Mouse (Mus musculus) adrenal gland, postnatal 4 days (tissue): Measurements from ENCODE around the gene Plekhg1. TPM values are rescaled to one million over a fixed set of nuclear protein-coding genes. Genes with fewer than 3 reads are reported as not detected.

Experiments
- DNase-seq, 2 experiments: peaks; one replicate each; pipeline ENCODE4 v3.0.0; 2021 to 2022; ENCODE audit warnings: low spot score in 2 of 2, mixed read lengths in 2 of 2
- total RNA-seq, 2 experiments: library from RNA; stranded (reverse); gene quantifications; 2 replicates each; pipeline ENCODE4 v1.2.3; 2021

Plekhg1 gene
- total RNA-seq, 2 experiments from 2014 or later, result 12.0 to 15.4 TPM

- DNase-seq, result no peak
These were observed 83.7 kb downstream of the Plekhg1 start for GRCm38 (mm10) chr10:3823826-3824225.

- no peak for DNase-seq
These were observed 85.9 kb downstream of the Plekhg1 start for GRCm38 (mm10) chr10:3826043-3826442.

GRCm38 (mm10) chr10:3827368-3827767, 87.2 kb downstream of the Plekhg1 start:
- no peak for DNase-seq

- no peak for DNase-seq
These were observed 89.3 kb downstream of the Plekhg1 start for GRCm38 (mm10) chr10:3829472-3829871.

DNA sequence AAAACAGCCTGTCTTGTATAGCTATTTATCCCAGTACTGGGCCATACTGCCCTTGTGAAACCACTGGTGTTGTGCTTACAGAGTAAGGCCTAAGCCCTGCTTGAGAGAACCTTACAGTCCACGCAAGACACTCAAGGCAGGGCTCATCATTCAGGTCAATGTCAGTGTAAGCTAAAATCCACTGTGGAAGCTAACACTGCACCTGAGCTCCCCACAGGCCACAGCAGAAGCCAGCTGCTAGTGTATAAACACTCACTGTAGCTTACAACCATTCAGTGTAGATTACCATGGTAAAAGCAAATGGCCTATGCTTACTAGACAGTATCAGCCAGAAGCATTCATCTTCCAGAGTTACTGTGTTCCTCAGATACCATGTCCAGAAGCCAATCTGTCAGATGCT, 90.5 kb downstream of the Plekhg1 start:
- DNase-seq, result no peak

- DNase-seq, result no peak
These were observed 91.6 kb downstream of the Plekhg1 start for GRCm38 (mm10) chr10:3831597-3832351.

GRCm38 (mm10) chr10:3834060-3834459, 93.9 kb downstream of the Plekhg1 start:
- DNase-seq, result no peak

DNA sequence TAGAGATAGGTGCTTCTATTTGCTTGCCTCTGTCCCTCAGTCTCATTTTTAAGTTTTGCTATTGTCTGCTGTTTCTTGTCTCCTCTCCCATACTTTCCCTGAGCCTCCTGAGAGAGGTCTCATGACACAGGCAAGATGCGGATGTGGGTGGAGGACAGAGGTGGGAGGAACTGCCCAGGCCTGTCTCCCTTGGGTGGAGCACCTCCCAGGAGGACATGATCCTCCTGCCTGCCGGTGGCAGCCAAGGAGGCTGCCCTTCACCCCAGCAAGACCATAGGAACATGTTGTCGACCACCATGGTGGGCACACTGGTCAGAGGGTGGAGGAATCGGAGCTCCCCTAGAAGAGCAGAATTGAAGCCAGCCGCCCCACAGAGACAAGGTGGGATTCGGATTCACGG, 94.5 kb downstream of the Plekhg1 start:
- DNase-seq, result no peak

DNA sequence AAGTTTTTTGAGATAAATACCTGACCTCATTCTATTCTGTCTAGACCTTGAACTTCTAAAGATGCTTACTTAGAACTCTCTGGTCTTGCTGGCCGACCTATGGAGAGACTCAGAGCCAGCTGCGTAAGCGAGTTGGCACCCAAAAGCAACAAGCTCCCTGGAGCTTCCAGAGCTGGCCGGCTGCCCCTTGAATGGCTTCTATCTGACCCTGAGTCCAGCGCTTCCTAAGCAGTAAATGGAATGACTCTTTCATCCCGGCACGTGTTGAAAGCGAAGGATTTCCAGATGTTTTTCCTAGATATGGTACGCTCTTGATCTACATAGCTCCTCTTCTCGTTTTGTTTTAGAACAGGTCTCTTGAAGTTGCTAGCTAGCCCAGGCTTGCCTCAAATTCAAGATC, 95.5 kb downstream of the Plekhg1 start:
- DNase-seq, result no peak

GRCm38 (mm10) chr10:3839748-3840432, 99.7 kb downstream of the Plekhg1 start:
- no peak for DNase-seq

GRCm38 (mm10) chr10:3844430-3844829, 104.3 kb downstream of the Plekhg1 start:
- DNase-seq, result no peak

DNA sequence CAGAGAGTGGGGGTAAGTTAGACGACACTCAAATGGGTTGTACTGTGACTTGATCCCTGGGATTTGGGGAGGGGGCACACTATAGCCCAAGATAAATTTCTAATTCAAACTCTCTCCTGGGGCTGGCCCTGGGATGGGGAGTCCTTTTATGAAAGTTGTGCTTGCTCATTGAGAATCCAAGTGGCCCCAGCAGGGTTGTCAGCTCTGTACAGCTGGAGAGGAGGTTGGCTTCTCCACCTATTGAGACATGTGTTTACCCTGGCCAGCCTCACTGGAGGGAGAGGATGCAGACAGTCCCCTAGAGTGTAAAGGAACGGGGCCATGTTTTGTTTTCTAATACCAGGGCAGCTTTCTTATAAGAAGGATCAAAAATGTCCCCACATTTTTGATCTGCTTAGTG, 106.9 kb downstream of the Plekhg1 start:
- no peak for DNase-seq

DNA sequence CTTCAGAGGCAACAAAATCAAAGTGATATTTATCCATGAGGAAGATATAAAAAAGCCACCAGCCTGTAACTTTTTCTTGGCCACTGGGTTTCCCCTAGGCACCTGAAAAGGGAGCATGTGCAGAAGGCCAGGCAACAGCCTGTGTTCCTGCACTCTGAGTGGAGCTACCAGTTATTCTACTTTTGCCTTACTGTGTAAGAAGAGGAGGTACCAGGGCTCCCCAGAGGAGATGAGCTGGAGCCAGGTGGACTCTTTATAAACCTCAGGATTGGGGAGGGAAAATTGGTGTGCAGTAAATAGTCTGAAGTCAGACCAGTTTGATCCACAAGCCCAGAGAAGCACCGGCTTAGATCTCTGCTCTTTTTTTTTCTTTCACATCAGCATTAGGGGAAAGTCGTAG, 111.3 kb downstream of the Plekhg1 start:
- no peak for DNase-seq

DNA sequence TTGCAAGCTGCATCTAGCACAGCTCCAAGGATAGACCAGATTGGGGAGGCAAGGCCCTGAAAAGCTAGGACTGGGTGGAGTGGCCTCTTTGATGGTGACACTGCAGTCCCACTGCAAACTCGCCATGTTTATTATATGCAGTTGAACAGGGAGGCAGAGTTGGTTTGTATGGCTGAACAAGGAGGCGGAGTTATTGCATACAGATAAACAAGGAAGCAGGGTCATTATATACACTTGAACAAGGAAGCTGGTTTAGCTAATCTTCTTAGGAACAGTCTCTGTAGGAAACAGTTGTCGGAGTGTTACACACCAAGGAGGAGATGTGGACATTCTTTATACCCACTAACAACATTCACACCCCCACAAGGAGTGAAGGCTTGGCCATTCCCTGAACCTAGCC, 112.6 kb downstream of the Plekhg1 start:
- DNase-seq, result no peak

DNA sequence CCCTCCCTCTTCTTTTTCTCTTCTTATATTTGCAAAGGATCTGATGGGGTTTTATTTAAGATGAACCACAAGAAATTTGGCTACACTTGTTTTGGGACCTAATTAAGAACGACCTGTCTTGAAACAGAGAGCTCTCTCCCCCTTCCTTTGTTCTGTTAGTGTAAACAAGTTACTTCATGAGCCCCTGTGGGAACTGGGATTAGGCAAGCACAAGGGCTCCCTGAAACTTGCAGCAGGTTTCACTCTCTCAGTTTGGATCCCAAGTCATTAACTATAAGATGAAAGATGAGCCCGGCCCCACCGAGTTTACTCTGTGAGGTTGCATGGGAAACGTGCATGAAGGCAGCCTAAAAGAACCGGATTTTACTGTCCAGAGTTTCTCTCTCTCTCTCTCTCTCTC, 117.7 kb downstream of the Plekhg1 start:
- DNase-seq, result no peak

- no peak for DNase-seq
These were observed 118.3 kb downstream of the Plekhg1 start for GRCm38 (mm10) chr10:3858437-3858836.

GRCm38 (mm10) chr10:3858961-3859714, 119.0 kb downstream of the Plekhg1 start:
- DNase-seq, result no peak

DNA sequence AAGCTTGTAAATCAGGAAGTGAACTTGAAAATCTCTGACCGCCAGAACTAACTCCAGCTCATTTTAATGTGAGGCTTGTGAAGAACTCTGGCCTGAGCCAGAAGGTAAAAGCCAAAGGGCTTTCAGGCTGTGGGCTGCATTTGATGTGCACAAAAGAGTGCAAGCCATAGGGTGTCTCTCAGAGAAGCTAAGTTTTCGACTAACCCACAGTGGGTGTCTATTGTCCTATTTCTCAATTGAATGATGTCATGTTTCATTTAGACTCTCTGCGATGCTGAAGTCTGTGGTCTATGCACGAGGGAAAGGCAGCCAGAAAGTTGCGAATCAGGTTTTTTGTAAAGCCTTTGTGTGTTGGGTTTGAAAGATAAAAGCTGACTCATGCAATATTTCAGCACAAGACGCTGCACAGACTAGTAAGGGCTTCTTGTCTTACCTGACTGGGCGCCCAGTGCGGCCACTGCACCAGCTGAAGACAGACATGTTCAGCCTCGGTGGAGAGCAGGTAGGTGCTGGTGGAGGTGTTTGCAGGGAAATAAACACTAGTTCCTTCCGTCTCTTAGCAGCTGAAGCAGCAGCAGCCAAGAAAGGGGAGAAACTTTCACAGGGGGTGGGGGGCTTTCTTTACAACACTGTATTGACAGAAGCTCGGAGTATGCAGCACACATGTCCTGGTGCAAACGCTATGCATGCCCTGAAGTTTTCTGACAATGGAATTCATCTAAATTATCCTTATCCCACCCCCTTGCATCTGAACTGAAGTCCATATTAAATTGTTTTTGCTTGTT, 123.4 kb downstream of the Plekhg1 start:
- DNase-seq, result no peak

DNA sequence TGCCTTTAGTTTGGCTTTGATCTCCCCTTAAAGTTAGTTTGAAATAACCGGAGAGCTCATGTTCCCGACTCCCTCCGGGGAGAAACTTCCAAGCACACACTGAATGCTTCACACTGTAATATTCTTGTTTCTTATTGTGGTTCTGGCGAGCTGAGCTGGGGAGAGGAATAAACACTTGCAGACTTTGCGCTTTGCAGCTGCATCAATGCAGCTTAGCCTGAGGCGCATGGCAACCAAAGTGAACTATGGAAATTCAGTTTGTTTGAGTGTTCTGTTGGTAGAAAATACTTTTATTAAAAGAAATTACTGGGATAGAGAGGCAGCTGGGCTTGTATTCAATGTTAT, 124.0 kb downstream of the Plekhg1 start:
- DNase-seq, result no peak

DNA sequence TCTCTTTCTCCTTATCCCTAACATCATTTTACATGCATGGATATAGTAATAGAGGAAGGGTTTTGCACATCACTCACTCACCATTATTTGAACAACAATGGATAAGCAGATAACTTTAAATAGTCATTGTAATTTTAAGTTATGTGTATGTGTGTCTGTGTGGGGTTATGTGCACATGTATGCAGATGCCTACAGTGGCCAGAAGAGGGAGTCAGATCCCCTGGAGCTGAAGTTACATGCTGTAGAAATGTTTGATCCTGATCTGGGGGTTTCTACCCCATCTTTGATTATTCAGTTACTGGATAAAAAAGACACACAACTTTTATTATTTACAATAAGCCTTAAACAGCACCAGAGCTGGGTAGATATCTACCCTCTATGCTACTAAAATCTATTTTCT, 127.1 kb downstream of the Plekhg1 start:
- DNase-seq, result no peak

GRCm38 (mm10) chr10:3870828-3871227, 130.7 kb downstream of the Plekhg1 start:
- DNase-seq, result no peak
